13 mouse cellular contexts compared by ENCODE assay signal in the genomic region with DNA sequence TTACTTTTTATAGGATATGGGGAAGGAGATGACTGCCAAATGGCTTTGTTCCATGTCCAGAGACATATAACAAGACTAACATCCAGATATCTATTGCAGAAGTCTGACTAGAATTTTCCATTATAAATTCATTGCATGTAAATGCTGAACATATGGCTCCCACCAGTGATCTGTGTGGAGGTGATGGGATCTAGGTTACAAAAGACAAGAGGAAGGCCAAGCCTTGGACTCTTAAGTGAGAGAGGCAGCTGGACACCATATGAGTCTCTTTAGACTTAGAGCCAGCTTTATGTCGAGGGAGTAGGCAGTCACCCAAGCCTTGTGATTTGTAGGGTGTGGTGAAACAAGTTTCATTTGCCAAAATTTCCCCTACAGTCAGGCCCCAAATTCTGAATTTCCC.
DNase-seq lines count a peak whose midpoint lies in the region; ATAC-seq and TF ChIP-seq lines count a peak whose summit lies in the region.
"Had no signal": no experiment of that assay in that cellular context is flagged by ENCODE, and none has a peak within 500 bp of the region (broad histone marks: within the 10 kb centered on the region; RNA-seq: fewer than 3 reads in every experiment).

No protein-coding gene starts in this region.

- H3K36me3 ChIP-seq in kidney, embryonic 16.5 days (ENCODE audit: insufficient read depth, low read length) = no peaks in the 10 kb centered on the region
- H3K36me3 ChIP-seq in lung, postnatal 0 days (ENCODE audit: insufficient read depth, low read length) = no peaks in the 10 kb centered on the region
- H3K36me3 ChIP-seq: midbrain, embryonic 15.5 days; neural tube, embryonic 15.5 days had no signal

- no peak overlapping the region for H3K9ac ChIP-seq in kidney, embryonic 16.5 days (replicated peaks; ENCODE audit: low read length)
- H3K9ac ChIP-seq in lung, postnatal 0 days (replicated peaks; ENCODE audit: low read depth) = no peak overlapping the region
- H3K9ac ChIP-seq: liver, embryonic 14.5 days; midbrain, embryonic 15.5 days; neural tube, embryonic 15.5 days had no signal

- H3K4me2 ChIP-seq in kidney, embryonic 16.5 days (replicated peaks; ENCODE audit: low read depth, low read length) = no peak overlapping the region
- no peak overlapping the region for H3K4me2 ChIP-seq in lung, postnatal 0 days (replicated peaks; ENCODE audit: low read depth, low read length)
- H3K4me2 ChIP-seq: midbrain, embryonic 15.5 days; neural tube, embryonic 15.5 days had no signal

- H3K27me3 ChIP-seq in kidney, embryonic 16.5 days (ENCODE audit: insufficient read depth, low read length) = no peaks in the 10 kb centered on the region
- H3K27me3 ChIP-seq in lung, postnatal 0 days (replicated peaks; ENCODE audit: insufficient read depth, low read length) = no peaks in the 10 kb centered on the region
- H3K27me3 ChIP-seq: midbrain, embryonic 15.5 days; neural tube, embryonic 15.5 days had no signal

- peak overlapping the region; percentile 38; the same call in 1 of the 2 replicates for H3K27ac ChIP-seq in kidney, embryonic 16.5 days (ENCODE audit: low read length)
- H3K27ac ChIP-seq in lung, postnatal 0 days (ENCODE audit: low read length) = no peak overlapping the region
- H3K27ac ChIP-seq: liver, embryonic 14.5 days; midbrain, embryonic 15.5 days; neural tube, embryonic 15.5 days had no signal

- no peaks in the 10 kb centered on the region for H3K9me3 ChIP-seq in kidney, embryonic 16.5 days (ENCODE audit: low read length)
- no peaks in the 10 kb centered on the region for H3K9me3 ChIP-seq in lung, postnatal 0 days (ENCODE audit: low read length)
- H3K9me3 ChIP-seq: midbrain, embryonic 15.5 days; neural tube, embryonic 15.5 days had no signal

- no peak overlapping the region for H3K4me3 ChIP-seq in kidney, embryonic 16.5 days (ENCODE audit: low read length)
- H3K4me3 ChIP-seq in lung, postnatal 0 days (ENCODE audit: low read depth, low read length) = no peak overlapping the region
- H3K4me3 ChIP-seq: midbrain, embryonic 15.5 days; neural tube, embryonic 15.5 days had no signal

- peak; percentile 5 for DNase-seq in adrenal gland, postnatal 14 days
- no peak for DNase-seq in adrenal gland, adult 8-10 months
- no peak for DNase-seq in kidney, adult 11 months
- peak; percentile 4 to 15 for DNase-seq in heart, adult 9 months (ENCODE audit: low spot score in 2 of 2)
- DNase-seq in lung, postnatal 0 days (ENCODE audit: low spot score) = peak; percentile 72
- DNase-seq in frontal cortex, adult 2 months (ENCODE audit: extremely low spot score in 1 of 2, low spot score in 1 of 2) = no peak
- DNase-seq in frontal cortex, postnatal 10 days (ENCODE audit: low spot score in 2 of 2) = no peak
- DNase-seq: gastrocnemius, postnatal 14 days had no signal

- ATAC-seq in kidney, embryonic 16.5 days (ENCODE audit: low FRiP score, low TSS enrichment) = peak; percentile 88; the same call in 1 of the 2 replicates
- ATAC-seq in lung, postnatal 0 days = peak; percentile 91
- ATAC-seq: hindbrain, embryonic 16.5 days; midbrain, embryonic 15.5 days had no signal

- no peaks in the 10 kb centered on the region for H3K4me1 ChIP-seq in kidney, embryonic 16.5 days (ENCODE audit: insufficient read depth, low read length)
- H3K4me1 ChIP-seq in lung, postnatal 0 days (ENCODE audit: insufficient read depth, low read depth, low read length) = no peaks in the 10 kb centered on the region
- H3K4me1 ChIP-seq: midbrain, embryonic 15.5 days; neural tube, embryonic 15.5 days had no signal

- no peak for TF ChIP-seq CTCF in lung, postnatal 0 days (IDR thresholded peaks at IDR 0.05)

- 50% methylated on average over 1 of the region's 1 CpGs for WGBS in kidney, embryonic 16.5 days
- 55% methylated on average over 1 of the region's 1 CpGs for WGBS in lung, postnatal 0 days

- peak; percentile 63; the same call in 1 of the 2 replicates for TF ChIP-seq EP300 in lung, postnatal 0 days (IDR thresholded peaks at IDR 0.05)

Comparison
In these comparisons a context has a peak if more than half of its experiments do, and no peak if none do; other contexts are left out.
1. DNase-seq: peak in adrenal gland, postnatal 14 days (single experiment), heart, adult 9 months (2 of 2) and lung, postnatal 0 days (single experiment); none in adrenal gland, adult 8-10 months (single experiment), kidney, adult 11 months (single experiment), frontal cortex, adult 2 months (0 of 2) and frontal cortex, postnatal 10 days (0 of 2).